Mouse (Mus musculus): ENCODE measurements around the gene Eif4h. TPM values are rescaled to one million over a fixed set of nuclear protein-coding genes. Genes with fewer than 3 reads are reported as not detected.
A peak's percentile ranks its signal among the peaks of the same experiment; 100 is the strongest.
"Not testable (repeated sequence)": the region's sequence is repeated elsewhere in the genome, so short reads cannot be mapped to it uniquely, and the experiment has no call there.

Gene Eif4h
- total RNA-seq, 2 experiments from 2014 or later, result 322 to 331 TPM

DNA sequence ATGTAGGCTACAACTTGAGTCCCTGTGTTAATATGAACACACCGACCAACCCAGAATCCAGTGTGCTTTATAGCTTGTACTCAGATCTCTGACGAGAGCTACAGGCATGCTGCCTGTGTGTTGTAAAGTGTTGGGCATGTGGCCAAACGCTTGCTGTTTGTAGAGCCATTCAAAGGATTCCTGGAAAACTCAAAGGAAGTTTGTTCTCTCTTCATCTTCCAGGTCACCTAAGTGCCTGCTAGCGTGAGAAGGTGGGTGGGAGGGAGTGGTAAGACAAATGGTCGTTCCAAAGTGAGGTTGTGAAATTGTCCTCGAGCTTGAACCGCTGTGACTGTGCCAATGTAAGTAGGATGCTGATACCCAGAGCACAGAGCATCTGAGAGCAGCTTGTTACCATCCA lies 12.7 kb upstream of the Eif4h start:
- DNase-seq (ENCODE audit: extremely low spot score in 1 of 2, low spot score in 1 of 2), result no peak

DNA sequence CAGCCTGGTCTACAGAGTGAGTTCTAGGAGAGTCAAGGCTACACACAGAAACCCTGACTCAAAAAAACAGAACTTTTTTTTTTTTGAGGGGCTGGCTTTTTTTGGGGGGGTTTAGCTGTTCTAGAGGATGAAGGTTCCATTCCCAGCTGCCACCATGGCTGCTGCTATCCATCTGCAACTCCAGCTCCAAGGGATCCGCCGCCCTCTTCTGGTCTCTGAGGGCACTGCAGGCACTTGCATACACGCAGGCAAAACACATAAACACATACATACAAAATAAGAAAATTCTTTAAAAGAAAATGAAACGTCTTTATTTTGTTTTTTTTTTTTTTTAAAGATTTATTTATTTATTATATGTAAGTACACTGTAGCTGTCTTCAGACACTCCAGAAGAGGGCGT lies 11.6 kb upstream of the Eif4h start:
- peak in 1 of 2 experiments; percentile 44 for DNase-seq (ENCODE audit: extremely low spot score in 1 of 2, low spot score in 1 of 2)

DNA sequence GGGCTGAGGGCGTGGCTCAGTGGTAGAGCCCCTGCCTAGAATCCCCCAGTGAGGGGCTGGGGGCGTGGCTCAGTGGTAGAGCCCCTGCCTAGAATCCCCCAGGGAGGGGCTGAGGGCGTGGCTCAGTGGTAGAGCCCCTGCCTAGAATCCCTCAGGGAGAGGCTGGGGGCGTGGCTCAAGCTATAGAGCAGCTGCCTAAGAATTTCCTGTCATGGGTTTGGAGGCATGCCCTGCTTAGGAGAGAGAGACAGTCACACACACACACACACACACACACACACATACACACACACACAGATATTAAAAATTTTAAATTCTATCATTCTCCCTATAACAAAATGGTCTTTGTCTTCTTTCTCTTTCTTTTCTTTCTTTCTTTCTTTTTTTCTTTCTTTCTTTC lies 9.7 kb upstream of the Eif4h start:
- DNase-seq (ENCODE audit: extremely low spot score in 1 of 2, low spot score in 1 of 2), result not testable (repeated sequence)

DNA sequence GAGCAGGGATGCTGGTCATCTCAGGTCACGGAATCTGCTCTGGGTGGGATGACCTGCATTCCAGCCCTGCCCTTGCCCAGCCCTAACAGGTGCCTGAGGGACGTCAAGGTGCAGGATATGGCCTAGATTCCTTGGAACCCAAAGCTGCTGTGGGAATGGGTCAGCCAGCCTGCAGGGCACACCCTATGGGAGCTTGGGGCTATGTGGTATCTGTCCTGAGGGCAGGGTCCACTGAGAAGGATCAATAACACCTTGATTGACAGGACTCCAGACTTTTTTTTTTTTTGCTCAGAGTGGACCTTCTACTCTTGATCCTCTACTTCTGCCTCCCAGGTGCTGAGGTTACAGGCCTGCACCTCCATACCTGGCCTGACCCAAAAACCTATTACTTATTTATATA lies 8.1 kb upstream of the Eif4h start:
- no peak for DNase-seq (ENCODE audit: extremely low spot score in 1 of 2, low spot score in 1 of 2)

DNA sequence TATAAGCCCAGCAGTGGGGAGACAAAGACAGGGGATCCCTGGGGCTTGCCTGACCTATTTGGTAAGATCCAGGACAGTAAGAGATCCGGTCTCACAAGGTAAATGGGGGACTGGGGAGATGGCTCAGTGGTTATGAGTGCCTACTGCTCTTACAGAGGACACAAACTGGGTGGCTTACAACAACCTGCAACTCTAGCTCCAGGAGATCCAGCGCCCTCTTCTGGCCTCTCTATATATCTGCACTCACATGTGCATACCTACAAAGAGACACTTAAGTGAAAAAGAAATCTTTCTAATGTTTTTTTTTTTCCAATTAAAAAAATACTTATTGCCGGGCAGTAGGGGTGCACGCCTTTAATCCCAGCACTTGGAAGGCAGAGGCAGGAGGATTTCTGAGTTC lies 7.2 kb upstream of the Eif4h start:
- no peak for DNase-seq (ENCODE audit: extremely low spot score in 1 of 2, low spot score in 1 of 2)

DNA sequence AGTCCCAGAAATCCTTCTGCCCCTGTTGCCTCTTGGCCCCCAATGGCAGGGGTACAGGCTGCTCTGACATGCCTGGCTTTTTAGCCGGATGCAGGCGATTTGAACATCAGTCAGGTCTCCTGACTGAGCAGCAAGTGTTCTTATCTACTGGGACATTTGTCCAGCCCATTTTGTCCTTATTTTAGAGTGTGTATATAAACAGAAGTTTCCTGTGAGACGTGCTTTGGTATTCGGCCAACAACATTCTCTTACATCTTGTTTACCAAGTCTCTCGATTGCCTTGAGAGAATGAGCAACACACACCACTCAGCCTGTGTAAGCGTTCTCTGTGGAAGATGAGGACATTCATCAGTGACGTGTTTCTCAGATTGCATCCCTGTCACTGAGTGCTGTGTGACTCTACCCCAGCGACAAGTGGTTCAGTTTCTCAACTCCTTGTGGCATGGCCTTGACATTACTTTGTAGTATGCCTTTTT lies 5.4 kb upstream of the Eif4h start:
- no peak for DNase-seq (ENCODE audit: extremely low spot score in 1 of 2, low spot score in 1 of 2)

DNA sequence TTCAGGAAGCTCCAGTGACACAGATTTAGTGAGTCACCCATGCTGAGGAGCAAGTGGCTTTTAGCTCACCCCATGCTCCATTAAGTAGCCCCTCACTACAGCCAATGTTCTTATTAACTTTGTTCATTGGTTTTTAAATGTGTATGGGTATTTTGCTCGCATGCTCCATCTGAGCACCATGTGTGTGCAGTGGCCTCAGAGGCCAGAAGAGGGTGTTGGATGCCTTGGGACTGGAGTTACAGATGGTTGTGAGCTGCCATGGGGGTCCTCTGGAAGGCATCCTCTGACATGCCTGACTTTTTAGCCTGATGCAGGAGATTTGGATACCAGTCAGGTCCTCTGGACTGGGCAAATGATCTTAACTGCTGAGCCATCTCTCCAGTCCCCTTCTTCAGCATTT lies 4.8 kb upstream of the Eif4h start:
- no peak for DNase-seq (ENCODE audit: extremely low spot score in 1 of 2, low spot score in 1 of 2)

DNA sequence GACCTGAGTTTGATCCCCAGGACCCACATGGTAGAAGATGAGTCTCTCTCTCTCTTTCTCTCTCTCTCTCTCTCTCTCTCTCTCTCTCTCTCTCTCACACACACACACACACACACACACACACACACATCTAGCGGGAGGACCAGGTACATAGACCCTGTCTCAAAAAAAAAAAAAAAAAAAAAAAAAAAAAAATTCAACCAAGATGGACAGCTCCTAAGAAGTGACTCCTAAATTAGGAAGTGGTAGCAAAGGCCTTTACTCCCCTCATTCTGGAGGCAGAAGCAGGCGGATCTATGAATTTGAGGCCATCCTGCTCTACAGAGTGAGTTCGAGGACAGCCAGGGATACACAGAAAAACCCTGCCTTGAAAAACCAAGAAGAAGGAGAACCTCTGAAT lies 1.1 kb upstream of the Eif4h start:
- no peak for DNase-seq (ENCODE audit: extremely low spot score in 1 of 2, low spot score in 1 of 2)

DNA sequence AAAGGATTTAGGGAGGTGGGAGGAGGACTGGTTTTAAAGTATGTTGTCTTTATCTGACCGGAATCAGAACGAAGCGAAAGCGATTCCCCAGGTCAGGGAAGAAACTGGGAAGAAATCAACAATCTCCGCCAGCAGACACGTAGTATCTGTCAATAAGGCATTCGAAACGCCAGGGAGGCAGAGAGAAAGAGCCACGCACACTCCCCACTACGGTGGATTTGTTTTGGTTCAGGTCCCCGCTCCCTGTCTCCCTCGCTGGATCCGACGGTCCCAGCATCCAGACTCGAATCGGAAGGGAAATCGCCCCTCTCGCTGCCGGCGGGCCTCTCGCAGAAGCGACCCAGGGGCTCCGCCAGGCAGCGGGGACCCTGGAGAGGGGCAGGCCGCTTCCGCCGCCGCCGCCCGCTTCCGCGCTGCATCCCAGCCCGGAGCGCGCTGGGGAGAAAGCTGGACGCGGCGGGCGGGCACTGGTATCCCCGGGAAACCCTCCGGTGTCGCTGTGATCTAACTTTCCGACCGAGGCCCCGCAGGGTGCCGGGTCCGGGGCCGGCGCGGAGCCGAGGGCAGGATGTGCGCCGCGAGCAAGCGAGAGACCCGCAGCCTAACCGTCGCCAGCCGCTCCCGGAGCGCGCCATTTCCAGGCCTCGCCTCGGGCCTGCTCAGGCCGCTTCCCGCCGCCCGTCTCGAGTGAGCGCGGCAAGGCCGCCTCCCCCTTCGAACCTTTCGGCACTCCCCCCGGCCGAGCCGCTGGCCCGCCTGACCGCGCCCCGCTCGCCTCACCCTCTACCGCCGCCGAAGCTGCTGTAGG lies 625 bp downstream of the Eif4h start:
- DNase-seq (ENCODE audit: extremely low spot score in 1 of 2, low spot score in 1 of 2), result no peak

DNA sequence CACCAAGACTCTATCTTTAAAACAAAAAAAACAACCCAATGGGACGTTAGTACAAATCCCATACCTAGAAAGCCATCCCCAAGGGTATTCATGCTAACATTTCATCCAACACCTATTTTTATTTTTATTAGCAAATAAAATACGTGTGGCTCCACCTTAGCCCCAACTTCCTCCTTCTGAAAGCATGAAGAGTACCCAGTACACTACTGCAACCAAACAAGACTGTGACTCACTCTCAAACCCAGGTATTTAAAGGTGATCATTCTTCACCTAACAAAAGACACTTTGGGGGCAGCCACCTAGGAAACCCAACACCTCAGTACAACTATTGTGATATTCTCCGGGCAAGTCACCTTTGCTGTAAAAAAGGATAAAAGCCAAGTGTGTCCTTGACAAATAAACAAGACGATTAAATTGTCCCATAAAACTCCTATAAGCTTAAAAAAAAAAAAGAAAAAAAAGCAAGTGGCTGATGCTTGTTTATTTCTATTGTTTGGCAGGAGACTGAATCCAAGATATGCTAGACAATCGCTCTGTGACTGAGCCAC lies 1.4 kb downstream of the Eif4h start:
- DNase-seq (ENCODE audit: extremely low spot score in 1 of 2, low spot score in 1 of 2), result no peak

DNA sequence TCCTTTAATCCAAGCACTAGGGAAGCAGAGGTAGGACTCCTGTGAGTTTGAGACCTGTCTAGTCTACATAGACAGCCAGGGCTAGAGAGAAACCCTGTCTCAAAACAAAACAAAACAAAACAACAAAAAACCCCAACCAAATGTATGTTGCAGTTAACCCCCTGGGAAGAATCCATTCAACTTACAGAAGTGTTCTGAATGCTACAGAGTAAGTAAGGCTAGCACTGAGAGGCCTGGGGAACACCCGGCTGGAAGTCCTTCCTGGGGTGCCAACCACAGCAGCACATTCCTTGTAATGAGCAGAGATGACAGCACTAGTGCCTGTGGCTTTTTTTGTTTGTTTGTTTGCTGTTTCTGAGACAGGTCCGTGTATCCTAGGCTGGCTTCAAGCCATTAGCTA lies 6.4 kb downstream of the Eif4h start:
- no peak for DNase-seq (ENCODE audit: extremely low spot score in 1 of 2, low spot score in 1 of 2)

DNA sequence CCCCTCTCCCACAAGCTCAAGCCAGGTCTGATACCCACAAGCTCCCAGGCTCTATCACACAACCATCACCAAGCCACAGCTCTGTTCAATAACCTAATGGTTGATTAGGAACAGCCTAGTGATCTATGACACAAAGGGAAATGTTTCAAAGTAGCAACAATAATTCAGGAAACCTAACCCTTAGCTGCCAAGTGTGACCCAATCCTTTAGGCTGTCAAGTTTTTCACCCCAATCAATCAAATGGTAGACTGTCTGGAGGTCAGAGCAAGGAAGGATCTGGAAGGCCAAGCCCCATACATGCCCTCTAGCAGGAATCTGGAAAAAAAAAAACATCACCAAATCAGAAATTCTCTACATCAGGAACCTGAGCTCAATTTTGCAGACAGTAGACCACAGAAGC lies 8.5 kb downstream of the Eif4h start:
- no peak for DNase-seq (ENCODE audit: extremely low spot score in 1 of 2, low spot score in 1 of 2)

DNA sequence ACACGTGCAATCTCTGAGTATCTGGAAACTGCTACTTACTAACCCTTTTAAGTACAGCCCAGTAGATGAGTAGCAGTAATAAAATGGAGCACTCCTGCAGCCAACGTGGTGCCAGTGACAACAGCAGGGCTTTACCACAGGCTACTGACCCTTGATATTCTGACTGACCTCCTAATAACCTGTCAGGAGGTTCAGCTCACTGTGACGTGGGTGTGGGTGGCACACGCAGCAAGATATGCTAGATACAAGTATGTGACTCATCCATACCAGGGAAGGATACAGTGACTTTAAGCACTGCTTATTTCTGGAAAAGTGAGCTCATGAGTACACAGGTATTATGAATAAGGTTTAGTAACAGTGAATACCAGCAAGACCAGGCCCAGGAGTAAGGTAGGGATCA lies 9.8 kb downstream of the Eif4h start:
- no peak for DNase-seq (ENCODE audit: extremely low spot score in 1 of 2, low spot score in 1 of 2)

DNA sequence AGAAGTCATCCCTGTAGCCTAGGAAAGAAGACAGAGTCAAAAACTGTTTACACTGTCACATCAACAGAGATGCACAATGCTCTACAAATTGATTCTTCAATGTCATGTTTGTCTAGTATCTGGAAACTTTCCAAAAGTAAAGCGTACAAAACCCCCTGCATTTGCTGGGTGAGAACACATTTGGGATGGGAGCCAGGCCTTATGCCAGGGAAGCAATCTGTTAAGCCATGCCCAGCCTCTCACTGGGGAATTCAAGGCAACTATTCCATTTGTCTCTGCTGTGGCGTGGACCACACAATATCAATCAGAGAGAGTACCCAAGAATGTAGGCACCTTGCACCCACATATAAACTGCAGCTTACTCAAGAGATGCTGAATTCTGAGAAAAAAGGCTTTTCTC lies 17.2 kb downstream of the Eif4h start:
- DNase-seq (ENCODE audit: extremely low spot score in 1 of 2, low spot score in 1 of 2), result peak in 1 of 2 experiments; percentile 60

DNA sequence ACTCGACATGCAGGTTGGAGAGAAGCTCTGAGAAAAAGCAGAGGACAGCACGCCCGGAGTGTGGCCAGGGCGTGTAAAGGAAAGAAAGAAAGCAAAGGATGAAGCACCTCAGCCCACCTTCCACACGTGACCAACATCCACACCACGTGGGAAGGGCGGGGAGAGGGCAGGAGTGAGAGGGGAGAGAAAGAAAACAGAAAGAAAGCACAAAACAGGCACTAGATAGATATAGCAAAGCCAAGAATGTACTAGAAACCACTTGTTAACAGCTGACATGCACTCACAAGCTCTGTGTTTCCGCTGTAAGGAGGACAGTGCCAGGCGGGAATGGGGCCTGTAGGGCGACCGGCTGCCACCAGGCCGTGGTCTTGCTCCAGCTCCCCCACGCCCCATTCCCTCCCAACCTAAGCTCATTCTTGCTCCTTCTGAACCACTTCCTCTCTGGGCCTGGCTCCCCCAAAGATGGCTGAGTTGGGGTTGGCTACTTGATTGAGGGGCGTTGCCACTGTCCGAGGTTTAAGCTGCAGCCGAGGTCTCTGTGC lies 18.1 kb downstream of the Eif4h start:
- no peak for DNase-seq (ENCODE audit: extremely low spot score in 1 of 2, low spot score in 1 of 2)

DNA sequence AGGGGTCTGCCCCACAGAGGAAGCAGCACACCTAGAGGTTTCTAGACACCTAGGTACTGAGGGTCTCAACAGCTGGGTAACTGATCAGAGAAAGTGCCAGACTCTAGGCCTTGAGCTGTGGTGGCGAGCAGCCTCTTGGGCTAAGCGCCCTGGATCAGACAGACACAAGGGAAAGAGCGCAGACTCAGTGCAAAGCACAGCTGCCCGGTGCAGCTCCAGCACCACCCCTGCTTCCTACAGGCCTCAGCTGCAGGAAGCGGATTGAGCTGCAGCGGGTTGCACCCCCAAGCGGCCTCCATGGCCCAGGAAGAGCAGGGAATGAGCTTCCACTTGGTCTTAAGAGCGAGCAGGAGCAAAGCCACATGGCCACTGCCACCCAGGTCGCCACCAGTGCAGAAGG lies 18.8 kb downstream of the Eif4h start:
- no peak for DNase-seq (ENCODE audit: extremely low spot score in 1 of 2, low spot score in 1 of 2)

DNA sequence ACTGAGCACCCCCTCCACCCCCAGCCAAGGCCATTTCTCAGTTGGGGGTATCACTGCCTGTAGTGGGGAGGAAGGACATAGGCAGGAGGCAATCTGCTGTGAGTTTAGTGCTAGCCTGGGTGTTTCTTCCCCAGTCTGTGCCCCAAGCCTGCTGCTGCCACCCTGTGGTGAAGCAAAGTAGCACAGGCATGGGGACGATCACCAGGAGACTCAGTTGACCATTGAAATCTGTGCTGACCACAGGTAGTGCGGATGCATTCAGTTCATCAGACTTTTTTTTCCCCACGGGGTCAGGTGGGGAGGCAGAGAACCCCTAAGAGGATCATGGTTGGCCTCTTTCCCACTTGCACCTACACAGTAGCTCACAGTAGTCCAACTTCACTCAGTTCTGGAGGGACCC lies 22.2 kb downstream of the Eif4h start:
- peak; percentile 43 to 74 for DNase-seq (ENCODE audit: extremely low spot score in 1 of 2, low spot score in 1 of 2)

DNA sequence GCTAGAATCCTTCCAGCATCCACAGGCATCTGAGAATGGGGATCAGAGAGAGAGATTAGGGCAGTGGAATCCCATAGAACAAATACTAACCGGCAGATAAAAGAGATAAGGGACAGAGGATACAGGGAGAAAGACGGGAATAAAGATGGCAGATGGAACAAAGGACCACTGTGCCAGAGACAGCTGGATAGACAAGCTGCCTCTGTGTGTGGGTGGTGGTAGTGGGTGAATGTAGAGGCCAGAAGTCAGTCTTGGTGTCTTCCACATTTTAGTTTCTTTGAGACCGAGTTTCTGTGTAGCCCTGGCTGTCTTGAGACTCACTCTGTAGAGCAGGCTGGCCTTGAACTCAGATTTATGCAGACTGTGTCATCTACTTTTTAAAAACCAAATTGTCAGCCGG lies 23.5 kb downstream of the Eif4h start:
- no peak for DNase-seq (ENCODE audit: extremely low spot score in 1 of 2, low spot score in 1 of 2)

DNA sequence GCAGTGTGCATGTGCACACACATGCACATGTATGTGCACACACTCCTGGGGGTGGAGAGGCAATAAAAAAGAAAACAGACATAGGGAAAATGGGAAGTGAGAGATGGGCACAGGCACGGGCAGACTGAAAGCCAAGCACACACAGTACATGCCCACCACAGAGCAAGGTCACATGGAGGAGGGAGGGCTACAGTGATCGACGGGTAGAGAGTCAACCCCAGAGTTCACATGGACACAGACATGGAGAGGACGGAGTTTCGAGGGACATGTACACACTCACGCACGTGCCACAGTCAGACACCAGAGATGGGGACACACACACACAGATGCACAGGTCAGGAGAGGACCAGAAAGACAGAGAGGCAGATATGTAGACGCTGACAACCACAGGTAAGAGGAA lies 23.9 kb downstream of the Eif4h start:
- DNase-seq (ENCODE audit: extremely low spot score in 1 of 2, low spot score in 1 of 2), result no peak

DNA sequence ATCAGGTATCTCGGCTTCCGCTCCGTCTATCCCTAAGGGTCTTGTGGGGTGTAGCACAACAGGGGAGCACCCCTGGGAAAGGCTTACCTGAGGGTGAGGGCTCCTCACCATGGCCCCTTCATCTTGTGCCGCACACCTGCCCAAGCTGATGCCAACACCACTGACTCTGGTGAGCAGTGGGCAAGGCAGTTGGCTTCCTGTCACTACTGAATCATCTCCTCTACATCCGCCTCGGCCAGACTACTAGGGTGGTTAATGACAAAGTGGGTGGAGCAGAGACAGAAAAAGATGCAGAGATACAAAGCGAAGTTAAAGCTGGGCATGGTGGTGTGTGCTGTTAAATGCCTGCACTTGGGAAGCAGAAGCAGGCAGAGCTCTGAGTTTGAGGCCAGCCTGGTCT lies 24.5 kb downstream of the Eif4h start, which contains the start of gene Lat2:
Gene Lat2, minus strand, starts transcription at position 224 of the 400 bp plus-strand sequence.
- no peak for DNase-seq (ENCODE audit: extremely low spot score in 1 of 2, low spot score in 1 of 2)

DNA sequence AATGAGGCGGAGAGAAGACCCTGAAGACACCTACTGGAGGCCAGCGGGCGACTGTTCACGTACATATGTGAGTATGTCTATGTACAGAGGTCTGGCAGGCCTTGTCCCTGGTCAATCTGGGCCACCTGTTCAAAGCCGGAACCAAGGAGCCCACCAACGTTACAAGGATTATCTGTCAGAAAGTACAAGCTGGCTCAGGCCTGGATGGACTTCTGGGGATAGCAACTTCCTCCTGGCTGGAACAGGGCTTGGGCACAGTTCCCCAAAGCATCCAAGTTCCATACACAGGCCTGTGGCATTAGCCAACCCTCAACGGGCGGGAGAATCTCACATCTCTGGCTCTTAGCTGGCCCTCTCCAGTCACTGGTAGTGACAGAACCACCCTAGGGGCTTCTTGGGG lies 25.0 kb downstream of the Eif4h start:
- DNase-seq (ENCODE audit: extremely low spot score in 1 of 2, low spot score in 1 of 2), result no peak

DNA sequence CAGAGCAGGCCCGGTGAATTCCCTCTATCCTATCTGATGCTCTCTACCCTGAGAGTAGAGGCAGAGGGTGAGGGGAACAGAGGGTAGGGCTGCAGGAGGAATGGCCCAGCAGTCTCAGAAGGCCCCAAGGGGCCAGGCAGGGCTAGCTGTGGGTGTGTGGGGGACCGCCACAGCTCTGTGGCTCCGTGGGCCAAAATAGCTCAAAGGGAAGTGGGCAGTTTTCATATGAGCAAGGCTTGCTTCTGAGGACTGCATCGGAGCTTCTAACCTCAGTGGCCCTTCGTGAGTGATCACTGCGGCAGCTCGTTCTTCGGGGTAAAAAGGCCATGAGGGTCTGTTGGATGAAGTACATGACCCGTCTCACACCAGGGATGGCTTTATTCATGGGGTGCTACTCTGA lies 25.6 kb downstream of the Eif4h start:
- DNase-seq (ENCODE audit: extremely low spot score in 1 of 2, low spot score in 1 of 2), result no peak
